Mouse (Mus musculus) stomach, embryonic 14.5 days (tissue): ENCODE data around the gene Fhl3. TPM values are rescaled to one million over a fixed set of nuclear protein-coding genes. Genes with fewer than 3 reads are reported as not detected.
"Not testable (repeated sequence)": the region's sequence is repeated elsewhere in the genome, so short reads cannot be mapped to it uniquely, and the experiment has no call there.

Experiments
- ATAC-seq: fragments of 200-750 bp; cut with Nextera tagmentation; 2 replicates; pipeline ENCODE4 v1.8.0; 2017; ENCODE audit warnings: low read depth, moderate TSS enrichment; ENCODE audit not compliant: insufficient number of reproducible peaks, insufficient read depth, low FRiP score
- H3K27ac ChIP-seq: fragments of 300-500 bp; sonication (generic); 2 replicates; pipeline ENCODE4 v1.5.1; 2014; ENCODE audit warnings: mild to moderate bottlenecking, low read length, moderate library complexity, mixed read lengths
- H3K27me3 ChIP-seq: fragments of 300-500 bp; sonication (generic); 2 replicates; pipeline ENCODE4 v1.6.1; 2014; ENCODE audit warnings: low read length, control low read depth, mixed read lengths; ENCODE audit not compliant: control insufficient read depth, insufficient read depth
- H3K36me3 ChIP-seq: fragments of 300-500 bp; sonication (generic); 2 replicates; pipeline ENCODE4 v1.6.1; 2014; ENCODE audit warnings: mild to moderate bottlenecking, control low read depth, low read length, moderate library complexity, mixed read lengths; ENCODE audit not compliant: control insufficient read depth, insufficient read depth
- H3K4me1 ChIP-seq: fragments of 300-500 bp; sonication (generic); 2 replicates; pipeline ENCODE4 v1.6.1; 2014; ENCODE audit warnings: low read length, control low read depth, mixed read lengths; ENCODE audit not compliant: control insufficient read depth, insufficient read depth
- H3K4me2 ChIP-seq: fragments of 300-500 bp; sonication (generic); replicated peaks from 2 replicates; pipeline ENCODE4 v1.6.1; 2014; ENCODE audit warnings: low read depth, low read length, control low read depth
- H3K4me3 ChIP-seq: fragments of 300-500 bp; sonication (generic); 2 replicates; pipeline ENCODE4 v1.5.1; 2014; ENCODE audit warnings: low read depth, low read length, control low read depth
- H3K9ac ChIP-seq: fragments of 300-500 bp; sonication (generic); replicated peaks from 2 replicates; pipeline ENCODE4 v1.6.1; 2014; ENCODE audit warnings: low read depth, mild to moderate bottlenecking, control low read depth, low read length, moderate library complexity, mixed read lengths
- H3K9me3 ChIP-seq: fragments of 300-500 bp; sonication (generic); 2 replicates; pipeline ENCODE4 v1.6.1; 2016; ENCODE audit warnings: low read depth, low read length, control low read depth; ENCODE audit not compliant: control insufficient read depth
- WGBS: fragments of 180-500 bp; shearing (Covaris S2); extraction: QIAGEN DNeasy Blood & Tissue Kit; methylation state at CpG from one replicate; pipeline ENCODE4 v1.1.7; 2014; 5-methylcytosine and 5-hydroxymethylcytosine counted together
- polyA plus RNA-seq: library from polyadenylated mRNA; unstranded; fragments of >200 nt; fragmentation: Nextera tagmentation; extraction: Ambion mirVana; gene quantifications from 2 replicates; pipeline ENCODE4 v1.2.1, GENCODE M21; 2014

The Fhl3 gene
- polyA plus RNA-seq, 1 experiment from 2014 or later = 20.4 TPM

- Histone ChIP-seq H3K4me2 (peak overlapping the region; percentile 74), H3K9me3 (no peaks in the 10 kb centered on the region), H3K4me1 (peaks cover 40% of the 10 kb centered on the region), H3K27ac (peak overlapping the region; percentile 94; the same call in 1 of the 2 replicates), H3K9ac (peak overlapping the region; percentile 85; the same call in 1 of the 2 replicates), H3K4me3 (peak overlapping the region; percentile 84), H3K36me3 (no peaks in the 10 kb centered on the region; the same call in 1 of the 2 replicates), H3K27me3 (no peaks in the 10 kb centered on the region)
- ATAC-seq = no peak
- WGBS = 35% methylated on average over 4 of the region's 5 CpGs
Measured at GRCm38 (mm10) chr4:124701916-124702315, 1.4 kb downstream of the Fhl3 start.

- H3K4me2 ChIP-seq = peak overlapping the region; percentile 39
- 0 out of 2 replicates have a peak overlapping the region, but pooled peaks have one; percentile 2 for H3K4me3 ChIP-seq
- WGBS = 31% methylated on average over 2 of the region's 2 CpGs
- H3K27ac ChIP-seq = peak overlapping the region; percentile 93; the same call in 1 of the 2 replicates
- H3K27me3 ChIP-seq = no peaks in the 10 kb centered on the region
- H3K4me1 ChIP-seq = peaks cover 40% of the 10 kb centered on the region
- H3K36me3 ChIP-seq = no peaks in the 10 kb centered on the region; the same call in 1 of the 2 replicates
- no peaks in the 10 kb centered on the region for H3K9me3 ChIP-seq
- ATAC-seq = no peak
- H3K9ac ChIP-seq = no peak overlapping the region
Measured at GRCm38 (mm10) chr4:124703406-124703805, 2.9 kb downstream of the Fhl3 start.

DNA sequence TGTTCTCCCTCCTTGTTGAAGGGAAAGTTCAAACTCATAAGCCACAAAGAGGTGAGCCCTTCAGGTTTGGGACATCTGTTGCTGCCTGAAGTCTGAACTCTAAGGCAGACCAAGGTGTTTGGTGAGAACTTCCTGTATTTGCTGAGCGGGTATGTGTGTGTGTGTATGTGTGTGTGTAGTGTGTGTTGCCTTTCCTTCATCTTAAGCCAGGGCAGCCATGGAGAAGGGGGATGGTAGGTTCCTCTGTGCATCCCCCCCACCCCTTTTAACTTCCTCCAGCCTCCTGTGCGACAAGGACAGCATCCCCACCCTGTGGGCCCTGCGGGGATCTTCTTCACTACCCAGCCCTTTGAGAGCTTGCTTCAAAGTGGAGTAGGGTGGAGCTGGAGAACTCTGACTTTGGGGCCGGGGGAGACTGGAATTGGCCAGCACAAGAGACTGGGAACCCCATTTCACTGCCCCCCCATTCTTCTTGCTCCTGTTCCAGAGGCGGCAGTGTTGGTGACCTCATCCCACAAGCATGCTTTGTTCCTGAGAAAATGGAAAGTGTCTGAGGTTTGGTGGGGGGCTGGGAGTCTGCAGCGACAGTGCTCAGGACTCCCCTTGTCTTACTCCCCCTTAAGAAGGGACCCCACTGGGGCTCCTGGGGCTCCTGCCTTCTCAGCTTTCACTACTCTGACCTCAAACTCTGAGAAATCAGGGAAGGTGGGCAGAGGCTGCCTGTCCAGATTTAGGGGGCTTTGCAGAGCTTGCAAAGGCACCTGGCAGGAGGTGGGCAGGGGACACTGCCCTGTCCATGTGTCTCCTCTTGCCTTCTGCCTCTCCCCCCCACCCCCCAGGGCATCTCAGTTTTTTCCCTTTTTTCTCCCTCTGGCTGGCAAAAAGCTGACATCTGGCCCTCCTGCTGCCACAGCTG lies 3.6 kb downstream of the Fhl3 start:
- Histone ChIP-seq H3K9ac (0 out of 2 replicates have a peak overlapping the region, but pooled peaks have one; percentile 21), H3K4me3 (0 out of 2 replicates have a peak overlapping the region, but pooled peaks have one; percentile 2), H3K4me1 (peaks cover 40% of the 10 kb centered on the region), H3K36me3 (no peaks in the 10 kb centered on the region; the same call in 1 of the 2 replicates), H3K27ac (peak overlapping the region; percentile 93), H3K9me3 (no peaks in the 10 kb centered on the region), H3K27me3 (no peaks in the 10 kb centered on the region), H3K4me2 (peak overlapping the region; percentile 39)
- WGBS = 12% methylated on average over 6 of the region's 6 CpGs
- no peak for ATAC-seq

GRCm38 (mm10) chr4:124704797-124705474 lies 4.4 kb downstream of the Fhl3 start:
- Histone ChIP-seq H3K27ac (peak overlapping the region; percentile 93), H3K27me3 (no peaks in the 10 kb centered on the region), H3K4me1 (peaks cover 42% of the 10 kb centered on the region), H3K4me3 (no peak overlapping the region), H3K9ac (0 out of 2 replicates have a peak overlapping the region, but pooled peaks have one; percentile 21), H3K4me2 (peak overlapping the region; percentile 39), H3K9me3 (no peaks in the 10 kb centered on the region), H3K36me3 (no peaks in the 10 kb centered on the region; the same call in 1 of the 2 replicates)
- 15% methylated on average over 11 of the region's 11 CpGs for WGBS
- no peak for ATAC-seq

DNA sequence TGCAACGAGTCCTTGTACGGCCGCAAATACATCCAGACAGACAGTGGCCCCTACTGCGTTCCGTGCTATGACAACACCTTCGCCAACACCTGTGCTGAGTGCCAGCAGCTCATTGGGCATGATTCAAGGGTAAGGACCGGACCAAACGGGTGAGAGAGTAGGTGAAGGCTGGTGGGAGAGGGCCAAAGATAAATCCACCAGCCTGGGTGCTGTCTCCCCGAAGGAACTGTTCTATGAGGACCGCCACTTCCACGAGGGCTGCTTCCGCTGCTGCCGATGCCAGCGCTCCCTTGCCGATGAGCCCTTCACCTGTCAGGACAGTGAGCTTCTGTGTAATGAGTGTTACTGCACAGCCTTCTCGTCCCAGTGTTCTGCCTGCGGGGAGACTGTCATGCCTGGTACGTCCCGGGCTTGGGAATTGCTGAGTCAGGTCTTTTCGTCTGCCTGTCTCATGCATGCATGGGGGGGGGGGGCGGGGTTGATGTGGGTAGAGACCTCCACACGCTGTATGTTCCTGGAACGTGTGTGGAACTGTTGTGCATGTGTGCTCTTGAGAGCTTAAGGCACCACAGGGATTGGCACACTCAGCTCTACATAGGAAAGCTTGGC lies 5.3 kb downstream of the Fhl3 start:
- Histone ChIP-seq H3K27me3 (no peaks in the 10 kb centered on the region), H3K9ac (0 out of 2 replicates have a peak overlapping the region, but pooled peaks have one; percentile 11), H3K4me2 (no peak overlapping the region), H3K4me1 (peaks cover 46% of the 10 kb centered on the region), H3K4me3 (no peak overlapping the region), H3K36me3 (no peaks in the 10 kb centered on the region; the same call in 1 of the 2 replicates), H3K27ac (peak overlapping the region; percentile 93), H3K9me3 (no peaks in the 10 kb centered on the region)
- 86% methylated on average over 23 of the region's 23 CpGs for WGBS
- no peak for ATAC-seq

- not testable (repeated sequence) for H3K9me3 ChIP-seq, H3K4me3 ChIP-seq, H3K4me2 ChIP-seq, H3K27me3 ChIP-seq, H3K9ac ChIP-seq, ATAC-seq, H3K36me3 ChIP-seq
- 89% methylated on average over 25 of the region's 25 CpGs for WGBS
- Histone ChIP-seq H3K4me1 (peaks cover 45% of the 10 kb centered on the region), H3K27ac (peak overlapping the region; percentile 90; the same call in 1 of the 2 replicates)
Measured at GRCm38 (mm10) chr4:124707381-124708199, 7.1 kb downstream of the Fhl3 start.

- ATAC-seq, H3K9me3 ChIP-seq, H3K9ac ChIP-seq, H3K27me3 ChIP-seq, H3K36me3 ChIP-seq: not testable (repeated sequence)
- H3K4me3 ChIP-seq = peak overlapping the region; percentile 10; the same call in 1 of the 2 replicates
- peak overlapping the region; percentile 90 for H3K27ac ChIP-seq
- WGBS = 6% methylated on average over 1 of the region's 1 CpGs
- H3K4me1 ChIP-seq = peaks cover 43% of the 10 kb centered on the region
- H3K4me2 ChIP-seq = peak overlapping the region; percentile 37
Measured at GRCm38 (mm10) chr4:124708200-124708517, 7.7 kb downstream of the Fhl3 start.
